Mouse (Mus musculus) T-helper 1 cell (primary cell): ENCODE results near the gene 4930558K02Rik.

Source experiments
- in situ Hi-C: fragments of 300-600 bp; cut with MboI, MseI; formaldehyde crosslinking; loops from one replicate; pipeline ENCODE4 v1.15.1; 2025; ENCODE audit warnings: high pct_unique_total_duplicates

4930558K02Rik gene

DNA sequence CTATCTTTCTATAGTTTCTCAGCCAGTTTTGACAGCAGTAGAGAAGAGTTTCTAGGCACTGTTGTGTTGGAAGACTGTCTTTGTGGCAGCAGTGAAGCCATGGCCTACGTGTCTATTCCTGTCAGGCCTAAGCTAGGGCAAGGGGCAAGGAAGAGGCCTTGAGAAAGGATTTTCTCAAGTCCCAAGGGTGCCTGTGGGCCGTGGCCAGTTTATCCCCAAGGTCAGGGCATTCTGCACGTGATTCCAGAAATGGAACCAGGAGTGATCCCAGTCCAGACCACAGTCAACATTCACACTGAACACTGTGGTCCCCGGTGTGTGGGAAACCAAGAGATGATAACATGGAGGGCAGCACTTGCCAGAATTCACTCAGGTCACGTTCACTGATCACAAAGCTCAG is 23.6 kb downstream of the 4930558K02Rik start:
- in situ Hi-C loops, result loop anchor here (10.0 kb wide), 1 partner anchor 61 kb away; no protein-coding TSS in a partner anchor

GRCm38 (mm10) chr1:161952599-161952998 is 26.8 kb downstream of the 4930558K02Rik start:
- in situ Hi-C loops, result loop anchor here (10.0 kb wide), 1 partner anchor 58 kb away; no protein-coding TSS in a partner anchor

DNA sequence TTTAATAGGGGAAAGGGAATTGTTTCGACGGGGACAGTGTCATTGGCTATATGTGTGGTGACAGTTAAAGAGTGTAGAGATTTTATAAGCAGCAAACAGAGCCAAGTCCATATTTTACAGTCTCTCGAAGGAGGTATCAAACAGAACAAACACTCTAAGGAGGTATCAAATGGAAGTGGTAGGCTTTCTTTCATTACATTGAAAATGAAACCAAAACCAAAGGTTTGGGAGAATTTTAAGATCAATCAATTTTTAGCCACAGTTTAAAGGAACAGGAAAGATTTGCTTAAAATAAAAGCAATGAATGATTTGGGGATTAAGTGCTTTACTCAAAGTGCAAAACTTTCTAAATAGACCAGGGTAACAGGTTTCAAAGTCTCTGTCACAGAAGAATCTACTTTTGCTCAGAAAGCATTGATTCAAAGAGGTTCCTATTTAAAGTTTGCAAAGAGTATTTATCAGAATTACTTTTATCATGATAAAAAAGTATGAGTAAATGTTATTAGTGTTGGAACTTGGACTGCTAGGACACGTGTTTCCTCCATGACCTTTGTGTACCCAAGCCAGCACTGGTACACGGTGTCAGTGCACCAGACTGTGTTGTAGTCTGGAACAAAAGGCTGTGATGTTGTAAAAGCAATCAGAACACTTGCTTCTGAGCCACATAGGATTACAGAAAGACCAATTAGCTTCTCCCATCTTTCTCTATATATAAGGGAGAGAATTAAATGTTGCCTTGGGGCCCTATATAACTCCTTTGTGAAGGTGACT is 28.2 kb downstream of the 4930558K02Rik start:
- in situ Hi-C loops, result loop anchor here (10.0 kb wide), 1 partner anchor 56 kb away; no protein-coding TSS in a partner anchor

DNA sequence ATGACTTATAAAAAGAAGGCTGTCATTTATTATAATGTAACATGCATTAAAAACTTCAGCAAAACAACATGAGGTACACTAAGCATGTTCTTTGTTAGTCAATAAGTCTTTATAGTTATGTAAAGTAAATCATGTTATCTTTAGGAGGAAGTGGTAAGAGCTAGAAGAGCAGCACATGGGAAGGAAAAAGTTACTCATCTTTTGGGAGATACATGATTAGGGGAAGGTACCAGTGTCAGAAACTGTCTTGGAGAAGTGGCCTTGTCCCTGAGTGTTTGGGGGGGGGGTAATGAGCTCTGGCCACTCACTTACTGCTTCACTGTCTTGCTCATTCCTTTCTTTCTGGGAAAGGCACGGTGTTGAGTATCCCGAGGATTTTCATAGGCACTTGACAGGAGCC is 37.4 kb downstream of the 4930558K02Rik start:
- in situ Hi-C loops, result no loop called here

- in situ Hi-C loops, result no loop called here
Observed at GRCm38 (mm10) chr1:161932286-161932685, 47.1 kb downstream of the 4930558K02Rik start.

DNA sequence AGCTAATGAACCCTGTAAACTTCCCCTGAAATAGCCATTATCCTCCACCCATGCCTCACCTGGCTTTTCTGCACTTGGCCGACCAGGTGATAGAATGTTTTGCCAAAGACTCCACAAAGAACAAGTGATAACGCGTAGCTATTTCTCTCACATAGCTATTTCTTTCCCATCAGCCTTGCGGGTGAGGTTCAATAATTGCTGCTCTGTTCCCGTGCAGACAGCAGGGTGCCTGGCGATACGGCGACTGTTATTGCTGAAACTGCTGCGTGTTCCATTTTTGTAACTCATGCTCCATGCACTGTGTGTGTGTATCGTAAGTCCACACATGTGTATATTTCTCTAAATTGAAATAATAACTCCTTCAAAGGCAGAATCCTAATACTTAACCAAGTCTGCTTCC is 47.6 kb downstream of the 4930558K02Rik start:
- in situ Hi-C loops, result no loop called here

GRCm38 (mm10) chr1:161931313-161931712 is 48.1 kb downstream of the 4930558K02Rik start:
- in situ Hi-C loops, result no loop called here

- in situ Hi-C loops, result no loop called here
Observed at GRCm38 (mm10) chr1:161927976-161928375, 51.5 kb downstream of the 4930558K02Rik start.

DNA sequence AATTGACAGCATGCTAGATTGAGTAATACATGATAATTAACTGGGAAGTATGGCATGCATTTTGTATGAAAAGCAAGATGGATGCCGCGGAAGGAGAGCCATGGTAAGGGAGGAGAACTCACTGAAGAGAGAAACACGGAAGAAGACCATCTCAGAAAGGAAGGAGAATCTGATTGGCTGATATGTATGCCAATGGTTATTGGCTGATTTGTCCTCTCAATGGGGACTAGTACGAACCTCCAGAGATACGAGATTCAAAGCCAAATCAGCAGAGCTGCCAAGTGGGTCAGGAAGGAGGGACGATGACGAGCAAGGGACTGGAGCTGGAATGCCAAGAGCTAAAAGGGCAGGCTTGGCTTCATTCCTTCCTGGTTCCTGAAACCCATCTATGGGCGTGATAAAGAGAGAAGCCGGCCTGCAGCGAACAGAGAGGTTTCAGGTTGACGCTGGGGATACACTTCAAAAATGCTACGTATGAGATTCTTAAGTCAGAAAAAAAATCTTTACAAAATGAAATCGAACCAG is 54.1 kb downstream of the 4930558K02Rik start:
- in situ Hi-C loops, result no loop called here

- in situ Hi-C loops, result no loop called here
Observed at GRCm38 (mm10) chr1:161924321-161924720, 55.1 kb downstream of the 4930558K02Rik start.

- in situ Hi-C loops, result no loop called here
Observed at GRCm38 (mm10) chr1:161921928-161922327, 57.5 kb downstream of the 4930558K02Rik start.

DNA sequence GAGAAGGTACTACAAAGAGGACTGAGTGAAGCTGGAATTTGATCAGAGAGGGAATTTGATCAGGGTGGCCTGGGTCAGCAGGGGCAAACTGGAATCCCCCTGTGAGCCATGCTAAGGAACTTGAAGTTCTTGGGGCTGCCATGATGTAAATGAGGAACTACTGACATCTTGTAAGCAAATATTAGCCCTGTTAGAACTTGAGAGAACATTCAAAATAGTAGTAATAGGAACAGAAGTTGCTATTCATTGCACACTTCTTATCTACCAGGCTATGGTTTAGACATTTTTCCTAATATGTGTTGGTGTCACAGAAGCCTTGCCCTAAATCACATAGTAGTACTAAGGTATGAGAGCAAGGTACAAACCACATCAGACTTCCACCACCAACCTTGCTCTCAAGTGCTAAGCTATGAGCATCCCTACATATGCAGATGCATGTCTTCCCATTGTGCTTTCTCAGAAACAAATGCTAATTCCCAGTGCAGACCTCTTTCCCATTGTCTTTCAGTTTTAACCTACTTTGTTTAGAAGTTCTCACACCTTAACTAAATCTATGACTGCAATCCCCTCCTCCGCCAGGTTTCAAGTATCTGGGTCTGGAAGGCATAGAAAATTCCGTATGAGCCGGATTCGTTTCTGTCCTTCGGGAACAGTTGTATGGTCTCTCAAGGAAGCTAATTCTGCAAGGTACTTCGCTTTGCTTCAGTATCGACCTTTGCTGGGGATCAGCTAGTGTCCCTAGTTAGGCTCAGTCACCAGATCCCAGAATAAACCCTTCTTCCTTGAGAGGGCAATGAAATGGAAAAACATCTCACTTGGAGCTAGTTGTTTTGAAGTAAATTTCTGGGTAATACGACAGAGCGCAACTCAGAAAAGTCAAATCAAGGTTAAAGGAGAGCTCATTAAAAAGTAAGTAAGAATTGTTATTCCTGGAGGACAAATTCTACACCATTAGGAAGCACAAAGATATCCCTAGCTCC is 58.7 kb downstream of the 4930558K02Rik start:
- in situ Hi-C loops, result no loop called here

GRCm38 (mm10) chr1:161919594-161919993 is 59.8 kb downstream of the 4930558K02Rik start:
- in situ Hi-C loops, result no loop called here

DNA sequence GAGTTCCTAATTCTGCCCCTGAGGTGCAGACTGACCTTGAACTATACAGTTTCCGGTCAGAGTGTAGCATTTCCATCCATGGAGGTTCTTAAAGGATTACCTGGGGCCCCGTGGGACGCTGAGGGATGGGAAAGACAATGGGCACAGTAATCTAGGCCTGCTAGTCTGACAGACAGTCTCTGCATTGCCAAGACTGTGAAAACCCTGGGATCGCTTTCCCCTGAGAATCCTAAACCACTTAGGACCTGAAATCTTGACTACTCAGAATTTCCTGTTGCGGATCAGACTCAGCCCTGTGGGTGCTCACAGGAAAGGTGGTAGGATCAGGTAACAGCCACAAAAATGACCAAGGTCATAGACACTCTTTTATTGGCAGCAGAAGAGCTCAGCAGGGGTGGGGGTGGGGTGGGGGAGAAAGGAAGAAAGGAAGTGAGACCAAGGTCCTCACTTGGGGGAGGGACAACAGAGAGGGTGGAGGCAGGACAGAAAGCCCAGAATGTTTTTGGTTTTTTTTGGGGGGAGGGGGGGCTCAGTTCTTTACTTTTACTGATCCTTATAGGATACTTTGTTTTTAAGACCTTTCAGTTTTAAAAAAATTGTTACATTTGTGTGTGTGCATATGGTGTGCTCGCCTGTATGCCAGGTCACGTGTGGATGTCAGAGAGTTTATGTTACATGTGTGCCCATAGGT is 60.6 kb downstream of the 4930558K02Rik start:
- in situ Hi-C loops, result no loop called here

DNA sequence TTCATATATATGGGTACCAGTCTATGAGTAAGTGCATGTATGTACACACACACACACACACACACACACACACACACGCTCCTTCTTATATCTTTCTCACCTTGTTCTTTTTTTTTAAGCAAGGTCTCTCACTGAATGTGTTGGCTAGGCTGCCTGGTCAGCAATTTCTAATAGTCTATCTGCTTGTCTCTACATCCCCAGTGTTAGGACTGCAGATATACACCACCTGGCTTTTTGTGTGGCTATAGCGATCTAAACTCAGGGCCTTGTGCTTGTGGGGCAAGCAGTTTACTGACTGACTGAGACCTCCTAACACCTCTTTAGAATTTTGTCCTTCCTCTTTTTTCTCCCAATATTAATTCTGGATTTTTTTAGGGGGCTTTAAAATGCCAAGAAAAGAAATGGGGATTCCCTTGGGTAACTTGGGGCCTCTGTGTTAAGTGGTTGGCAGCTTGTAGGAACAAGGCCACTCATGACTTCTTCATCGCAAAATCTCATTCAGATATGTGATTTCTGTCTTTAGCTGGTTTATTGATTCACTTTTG is 61.4 kb downstream of the 4930558K02Rik start:
- in situ Hi-C loops, result no loop called here

- in situ Hi-C loops, result no loop called here
Observed at GRCm38 (mm10) chr1:161916036-161916435, 63.4 kb downstream of the 4930558K02Rik start.

GRCm38 (mm10) chr1:161913648-161913984 is 65.8 kb downstream of the 4930558K02Rik start:
- in situ Hi-C loops, result no loop called here

DNA sequence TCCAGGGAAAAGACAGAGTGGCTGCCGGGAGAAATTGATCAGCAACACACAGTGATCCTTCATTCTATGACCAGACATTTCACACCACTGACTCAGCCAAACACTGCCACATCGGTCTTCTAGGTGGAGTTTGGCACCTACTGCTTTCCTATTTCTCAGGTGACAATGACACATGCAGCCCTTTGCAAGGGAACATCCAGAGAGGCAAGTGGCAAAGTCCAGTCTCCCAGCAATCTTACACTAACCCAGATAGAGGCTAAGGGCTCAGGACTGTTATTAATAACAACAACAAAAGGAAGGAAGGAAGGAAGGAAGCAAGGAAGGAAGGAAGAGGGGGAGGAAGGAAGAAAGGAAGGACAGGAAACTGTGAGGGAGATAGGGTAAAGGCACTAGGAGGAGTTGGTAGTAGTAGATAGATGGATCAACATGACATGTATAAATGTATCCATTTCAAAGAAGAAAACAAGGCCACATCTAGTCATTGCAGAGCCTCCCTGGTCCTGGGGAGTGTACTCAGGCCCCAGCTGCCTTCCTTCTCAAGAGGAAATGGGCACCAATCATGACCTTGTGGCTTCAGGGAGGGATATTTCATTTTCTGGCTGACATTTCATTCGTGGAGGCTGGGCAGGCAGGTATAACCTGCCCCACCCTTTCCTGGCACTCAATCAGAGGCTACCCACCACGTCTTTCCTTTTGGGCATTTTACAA is 66.3 kb downstream of the 4930558K02Rik start:
- in situ Hi-C loops, result no loop called here

- in situ Hi-C loops, result no loop called here
Observed at GRCm38 (mm10) chr1:161909074-161909473, 70.4 kb downstream of the 4930558K02Rik start.

DNA sequence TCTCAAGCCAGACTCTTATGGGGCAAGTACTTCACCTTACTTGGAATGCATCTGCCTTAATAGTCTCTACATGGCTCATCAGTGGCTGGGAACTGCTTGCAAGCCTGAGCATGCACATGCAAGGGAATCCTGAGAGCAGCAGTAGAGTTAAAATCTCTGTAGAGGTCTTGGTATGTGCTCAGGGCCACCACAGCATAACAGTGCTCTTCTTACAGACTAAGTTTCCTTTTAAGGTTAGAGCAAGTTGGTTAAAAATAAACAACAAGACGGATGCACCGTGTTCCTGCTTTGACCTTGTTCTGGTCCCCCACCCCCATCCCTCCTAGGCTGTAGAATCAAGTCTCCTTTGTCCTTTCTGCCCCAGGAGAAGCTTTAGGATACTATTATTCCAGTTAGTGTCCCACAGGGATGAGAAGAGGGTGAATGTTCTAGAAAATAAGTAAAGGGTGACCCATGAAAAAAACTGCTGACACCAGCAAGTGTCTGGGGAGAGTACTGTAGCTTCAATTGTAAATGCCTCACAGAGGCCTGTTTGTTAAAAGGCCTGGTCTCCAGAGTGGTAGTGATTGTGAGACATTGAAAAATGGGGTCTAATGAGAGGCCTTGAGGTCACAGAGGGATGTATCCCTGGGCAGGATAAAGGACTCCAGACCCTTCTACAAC is 71.5 kb downstream of the 4930558K02Rik start:
- in situ Hi-C loops, result no loop called here
